Mouse (Mus musculus) stomach, postnatal 0 days (tissue): ENCODE measurements at regions not wholly inside any gene's neighbourhood (a gene's known extent, or its start where the extent isn't known, plus 50 kb on each side); places are given as distances from the start of the nearest gene placed in this dataset.

Experiments
- CTCF ChIP-seq: IDR thresholded peaks from 2 replicates; pipeline ENCODE4 v1.5.1; 2016; ENCODE audit warnings: antibody characterized with exemption, low read depth, mild to moderate bottlenecking, moderate library complexity
- EP300 ChIP-seq: optimal IDR thresholded peaks from 2 replicates; pipeline ENCODE3; 2016; ENCODE audit warnings: antibody characterized with exemption

GRCm38 (mm10) chr3:61460076-61460475 lies 94.3 kb upstream of the B430305J03Rik start:
- TF ChIP-seq CTCF = no peak
- no peak for TF ChIP-seq EP300
